Mouse (Mus musculus): ENCODE results near the gene Cyren.

Cyren gene

DNA sequence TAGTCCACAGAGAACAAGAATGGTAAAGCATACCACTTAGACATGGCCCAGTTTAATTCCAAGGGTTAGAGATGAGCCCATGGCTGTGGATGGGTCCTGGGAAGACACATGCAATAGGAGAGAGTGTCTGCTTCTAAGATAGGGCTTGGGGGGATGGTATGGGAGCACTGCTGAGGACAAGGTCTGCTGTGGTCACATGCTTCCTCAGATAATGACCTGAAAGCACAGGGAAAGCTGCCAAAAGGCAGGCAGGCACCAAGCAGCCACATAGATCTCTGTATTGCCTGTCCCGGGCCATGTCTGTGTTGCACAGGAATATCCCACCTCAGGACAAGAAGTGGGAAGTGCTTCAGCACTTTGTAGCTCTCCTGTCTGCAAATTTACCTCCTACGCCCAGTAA, 21.3 kb upstream of the Cyren start:
- no peak for DNase-seq (ENCODE audit: low spot score)

DNA sequence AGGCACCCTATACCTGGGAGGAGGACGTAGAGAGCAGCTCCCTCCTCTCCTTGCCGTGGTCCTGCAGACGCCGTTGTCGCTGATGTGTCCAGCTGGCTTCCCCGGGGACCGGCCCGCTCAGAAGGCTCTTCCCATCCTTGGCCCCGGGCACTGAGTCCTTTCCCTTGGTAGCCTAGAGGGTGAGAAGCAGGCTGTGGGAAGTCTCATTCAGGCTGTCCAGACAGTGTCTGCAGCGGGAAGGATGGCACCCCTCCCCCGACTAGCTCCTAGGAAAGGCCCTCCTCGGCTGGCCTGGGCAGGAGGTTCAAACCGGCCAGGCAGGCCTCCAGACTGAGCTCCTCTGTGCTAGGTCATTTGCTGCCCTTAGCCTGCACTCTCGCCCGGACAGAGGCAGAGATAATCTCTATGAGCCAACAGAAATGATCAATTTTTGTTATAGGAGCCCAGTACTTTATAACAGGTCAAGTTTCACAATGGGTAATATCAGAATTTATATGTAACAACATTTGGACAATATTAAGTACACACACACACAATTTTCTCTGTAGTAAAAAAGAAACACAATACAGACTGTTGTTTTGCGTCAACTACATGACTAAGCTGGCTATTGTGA, 18.4 kb upstream of the Cyren start:
- no peak for DNase-seq (ENCODE audit: low spot score)

DNA sequence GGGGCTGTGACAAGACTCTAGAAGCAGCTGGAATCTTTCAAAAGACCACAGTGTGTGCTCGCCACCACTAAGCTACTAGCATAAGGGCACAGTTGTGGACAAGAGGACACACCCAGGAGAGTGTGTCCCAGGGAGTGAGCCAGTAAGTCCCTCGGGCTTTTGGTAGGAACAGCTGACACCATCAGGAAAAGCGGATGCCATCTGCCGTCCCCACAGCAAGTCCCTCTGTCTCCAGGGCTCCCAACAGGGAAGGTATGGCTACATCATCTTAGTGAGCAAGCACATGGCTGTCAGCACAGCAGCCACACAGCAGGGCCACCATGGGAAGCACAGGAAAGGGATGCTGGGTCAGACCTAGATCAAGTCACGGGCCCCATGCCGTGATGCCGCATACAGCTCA, 17.7 kb upstream of the Cyren start:
- no peak for DNase-seq (ENCODE audit: low spot score)

DNA sequence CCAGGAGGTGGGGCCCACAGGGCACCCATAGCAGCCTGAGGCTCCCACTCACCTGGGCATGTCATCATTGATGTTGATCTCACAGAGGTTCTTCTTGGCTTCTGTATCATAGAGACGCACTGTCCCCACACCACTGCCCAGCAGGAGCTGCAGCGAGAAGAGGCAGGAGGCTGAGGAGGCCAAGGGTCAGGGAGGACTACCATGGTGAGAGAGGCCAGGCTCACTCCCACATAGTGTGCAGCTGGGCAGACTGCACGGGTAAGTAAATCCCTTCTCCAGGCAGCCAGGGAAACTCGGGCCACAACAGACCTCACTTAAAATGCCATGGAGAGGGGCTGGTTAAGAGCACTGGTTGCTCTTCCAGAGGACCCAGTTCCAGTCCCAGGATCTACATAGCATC, 11.3 kb upstream of the Cyren start:
- no peak for DNase-seq (ENCODE audit: low spot score)

DNA sequence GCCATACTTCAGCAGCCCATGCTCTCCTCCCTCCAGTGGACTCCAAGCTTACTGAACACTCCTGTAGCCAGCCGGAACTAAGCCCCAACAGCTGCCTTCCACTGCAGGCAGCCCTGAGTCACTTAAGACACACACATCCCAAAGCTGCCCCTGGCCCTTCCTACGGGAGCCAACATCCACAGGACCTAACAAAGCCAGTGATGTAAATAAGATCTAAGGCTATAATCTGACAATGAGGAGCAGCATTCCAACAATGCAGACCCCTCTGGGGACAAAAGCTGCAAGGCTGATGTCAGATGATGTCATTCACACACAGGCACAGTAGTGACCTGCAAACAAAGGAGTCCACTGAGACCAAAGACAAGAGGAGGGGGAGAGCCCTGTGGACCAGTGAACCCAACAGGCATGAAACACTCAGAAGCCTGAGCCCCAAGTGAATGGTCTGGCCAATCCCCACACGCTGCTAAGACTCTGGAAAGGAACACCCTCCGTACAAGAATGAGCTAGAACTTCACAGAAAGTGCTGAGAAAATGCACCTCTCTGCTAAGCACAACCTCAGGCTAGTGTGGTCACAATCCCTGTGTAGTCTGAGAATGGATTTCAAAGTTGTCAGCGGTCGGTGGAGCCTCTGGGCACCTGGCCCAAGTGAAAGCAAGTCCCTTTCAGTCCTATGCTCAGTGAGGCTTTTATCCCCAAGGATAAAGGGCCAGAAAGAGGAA, 9.4 kb upstream of the Cyren start:
- DNase-seq (ENCODE audit: low spot score) = no peak

DNA sequence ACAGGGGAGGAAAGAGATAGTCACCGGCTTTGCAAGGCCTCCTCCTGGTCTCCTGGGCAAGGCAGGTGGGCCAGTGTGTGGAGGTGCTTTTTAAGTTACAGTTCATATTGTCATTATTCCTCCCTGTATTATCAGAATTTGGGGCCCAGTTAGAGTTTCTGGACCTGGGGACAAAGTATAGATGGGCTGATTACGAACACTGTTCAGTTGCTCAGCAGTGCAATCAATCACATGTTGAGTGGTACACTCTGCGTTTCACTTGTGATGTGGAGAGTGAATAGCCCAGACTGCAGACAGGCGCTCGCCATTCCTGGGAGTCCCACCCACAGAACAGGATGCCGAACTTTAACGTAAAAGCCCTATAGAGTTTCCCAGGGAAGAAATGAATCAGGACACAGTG, 6.9 kb upstream of the Cyren start:
- no peak for DNase-seq (ENCODE audit: low spot score)

DNA sequence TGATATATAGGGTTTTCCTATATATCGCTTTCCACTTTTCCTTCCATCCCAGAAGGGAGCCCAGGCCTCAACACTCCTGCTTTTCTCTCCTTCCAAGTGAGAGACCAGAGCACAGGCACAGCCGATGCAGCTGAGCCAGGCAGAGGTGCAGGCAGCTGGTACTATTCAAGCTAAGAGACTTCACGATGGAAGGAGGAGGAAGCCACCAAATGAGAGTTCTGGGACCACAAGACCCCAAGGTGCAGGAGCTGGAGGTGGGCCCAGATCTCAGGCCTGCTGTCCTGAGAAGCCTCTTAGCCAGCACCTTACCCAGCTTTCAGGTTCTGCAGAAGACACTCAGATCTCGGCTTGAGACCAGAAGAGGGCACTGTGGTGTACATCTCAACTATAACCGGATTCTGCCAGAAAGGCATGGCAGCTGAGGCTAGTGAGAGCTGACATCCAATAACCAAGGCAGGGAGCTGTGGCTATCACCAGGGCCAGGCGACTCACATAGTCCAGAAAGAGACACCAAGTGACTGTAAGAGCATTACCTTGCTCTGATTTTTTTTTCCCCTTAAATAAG, 2.1 kb upstream of the Cyren start:
- no peak for DNase-seq (ENCODE audit: low spot score)

DNA sequence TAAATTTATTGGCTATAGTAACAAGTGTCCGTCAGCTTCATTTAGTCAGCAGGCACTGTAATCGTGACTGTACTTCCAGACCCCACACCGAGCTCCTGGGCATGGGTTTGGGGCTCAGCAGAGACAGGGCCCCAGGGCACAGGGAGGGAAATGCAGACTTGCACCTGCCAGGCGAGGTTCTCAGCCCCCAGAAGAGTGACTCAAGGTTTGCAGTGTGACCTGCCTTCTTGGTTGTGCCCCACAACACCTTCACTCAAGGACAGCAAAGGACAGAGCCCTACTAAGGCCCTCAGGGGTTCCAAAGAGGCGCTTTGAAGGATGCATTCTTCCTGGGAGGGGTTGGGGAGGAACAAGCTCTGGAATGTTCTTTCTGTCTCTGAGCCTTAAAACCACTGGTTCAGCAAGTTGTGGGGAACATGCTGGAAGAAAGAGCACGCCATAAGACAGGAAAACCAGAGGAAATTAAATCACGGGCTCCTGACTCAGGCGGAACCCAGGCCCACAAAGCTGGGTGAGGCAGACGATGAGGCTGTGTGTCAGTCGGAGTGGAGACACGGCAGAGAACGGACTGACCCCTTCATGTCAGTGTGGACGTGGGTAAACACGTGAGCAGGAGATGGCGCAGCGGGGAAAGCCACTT, 1.4 kb upstream of the Cyren start:
- no peak for DNase-seq (ENCODE audit: low spot score)

DNA sequence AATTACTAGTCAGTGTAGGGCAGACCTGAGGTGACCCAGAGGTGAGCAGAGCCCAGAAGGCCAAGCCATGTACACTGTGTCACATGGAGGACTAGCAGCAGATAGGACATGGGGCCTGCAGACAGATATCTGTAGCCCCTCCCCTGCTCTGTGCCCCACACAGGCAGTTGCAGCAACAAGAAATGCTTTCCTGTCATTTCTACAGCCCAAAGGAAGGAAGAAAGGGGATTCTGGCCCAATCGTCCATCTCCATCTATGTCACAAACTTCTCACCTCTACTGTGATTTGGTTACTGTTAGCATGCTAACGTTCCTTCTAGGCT, 1.1 kb downstream of the Cyren start:
- no peak for DNase-seq (ENCODE audit: low spot score)

DNA sequence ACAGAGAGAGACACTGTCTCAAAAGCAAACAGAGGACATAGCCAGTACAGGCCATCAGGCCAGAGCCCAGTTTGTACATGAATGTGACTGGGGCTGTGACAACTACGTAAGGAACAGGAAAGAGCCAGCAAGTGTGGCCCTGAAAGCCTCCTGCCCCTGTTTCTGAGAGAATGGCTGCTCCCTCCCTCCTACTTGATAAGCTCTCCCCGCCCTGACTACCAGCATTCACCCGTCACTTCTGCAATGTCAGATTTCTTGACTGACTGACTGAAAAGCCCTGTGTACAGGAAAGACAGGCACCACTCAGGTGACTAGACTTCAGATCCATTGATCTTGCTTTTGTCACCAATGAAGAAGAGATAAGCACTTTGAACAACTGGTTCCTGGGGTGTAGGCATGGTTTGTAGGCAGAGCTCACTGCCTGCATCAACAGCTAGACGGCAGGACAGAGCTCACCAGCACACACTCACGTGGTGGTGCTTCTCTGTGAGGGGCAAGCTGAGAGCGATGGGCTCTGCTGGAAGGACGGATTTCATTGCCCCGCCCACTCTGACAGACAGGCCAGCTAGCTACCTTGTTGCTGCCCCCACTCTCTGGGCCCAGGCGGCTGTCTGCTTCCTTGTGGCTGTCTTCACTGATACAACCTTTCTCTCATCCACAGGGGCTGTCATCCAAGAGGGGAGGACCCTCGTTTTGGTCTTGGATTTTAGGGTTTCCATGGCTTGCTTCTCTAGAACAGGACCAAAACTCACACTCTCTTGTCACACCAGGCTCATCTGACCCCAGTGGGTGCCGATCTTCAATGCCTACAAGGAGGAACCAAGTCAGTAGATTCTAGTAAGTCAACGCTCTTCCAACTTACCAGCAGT, 1.7 kb downstream of the Cyren start:
- no peak for DNase-seq (ENCODE audit: low spot score)

DNA sequence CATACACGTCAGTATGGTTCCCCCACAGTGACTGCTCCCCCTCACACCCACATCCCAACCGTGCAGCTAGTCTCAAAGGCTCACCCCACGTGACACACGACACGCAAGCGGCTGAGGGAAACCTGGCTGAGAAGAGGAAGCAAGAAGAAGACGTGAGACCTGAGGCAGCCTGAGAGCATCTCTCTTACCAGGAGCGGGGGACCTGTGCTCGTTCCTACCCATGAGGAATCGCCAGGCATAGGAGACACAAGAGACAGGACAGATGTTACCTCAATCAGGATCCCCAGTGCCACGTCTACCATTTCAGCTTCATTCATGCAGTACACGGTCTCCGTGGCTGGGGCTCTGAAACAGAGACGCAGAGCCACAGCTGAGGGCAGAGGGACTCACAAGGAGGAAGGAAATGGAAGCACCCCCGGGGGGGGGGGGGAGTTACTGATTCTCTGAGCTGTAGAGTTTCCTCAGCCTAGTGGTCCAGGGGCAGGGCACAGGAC, 2.5 kb downstream of the Cyren start:
- DNase-seq (ENCODE audit: low spot score) = no peak

DNA sequence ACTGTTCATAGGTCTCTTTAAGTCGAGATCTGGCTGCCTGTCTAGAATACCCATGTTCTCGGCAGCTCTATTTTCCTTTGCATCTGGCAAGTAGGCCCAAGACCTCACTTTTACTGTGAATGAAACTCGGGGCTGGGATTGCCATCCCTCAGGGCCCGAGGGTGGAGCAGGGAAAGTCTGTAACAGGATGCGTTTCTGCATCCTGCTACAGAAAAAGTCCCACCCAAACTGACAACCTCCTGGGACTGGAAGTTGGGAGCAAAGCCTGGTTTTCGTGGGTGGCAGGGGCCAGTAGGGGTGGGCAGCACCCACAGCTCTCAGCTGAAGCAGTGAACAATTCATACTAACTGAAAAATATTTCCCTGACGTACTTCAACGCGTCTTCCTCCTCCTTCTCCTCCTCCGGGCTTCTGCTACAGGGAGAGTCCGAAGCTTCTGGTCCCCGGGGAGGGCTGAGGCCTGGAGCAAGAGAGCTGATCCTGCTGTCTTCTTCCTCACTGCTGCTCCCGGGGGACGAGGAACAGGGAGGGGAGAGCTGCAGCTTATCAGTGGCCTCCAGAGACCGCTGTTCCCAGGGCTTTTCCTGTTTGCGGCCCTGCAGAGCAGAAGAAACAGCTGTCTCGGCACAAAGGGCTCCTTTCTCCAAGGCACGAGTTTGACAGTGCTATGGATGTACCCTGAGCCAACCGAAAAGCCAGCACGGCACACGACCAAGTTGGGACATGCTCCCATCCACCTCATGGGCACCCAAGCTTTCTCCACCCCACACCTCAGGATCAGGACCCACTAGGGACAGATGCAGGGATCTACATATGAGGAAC, 3.5 kb downstream of the Cyren start:
- DNase-seq (ENCODE audit: low spot score) = no peak

DNA sequence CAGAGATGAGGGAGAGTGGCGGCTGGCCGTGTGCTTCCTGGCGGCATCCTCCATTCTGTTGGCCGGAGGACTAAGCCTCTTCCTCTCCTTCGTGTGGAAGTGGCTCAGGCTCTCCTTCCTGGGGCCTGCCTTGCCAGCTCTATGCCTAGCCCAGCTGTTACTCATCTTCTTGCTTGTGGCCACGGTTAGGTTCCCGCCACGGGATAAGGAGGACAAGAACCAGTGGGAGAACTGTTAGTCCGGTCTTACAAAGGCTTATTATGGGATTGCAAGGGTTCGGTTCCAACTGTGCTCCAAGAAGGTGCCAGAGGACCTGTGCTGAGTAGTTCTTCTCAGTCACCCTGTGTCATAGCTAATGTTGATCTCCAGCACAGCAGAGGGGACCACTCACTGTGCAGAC, 5.0 kb downstream of the Cyren start:
- DNase-seq (ENCODE audit: low spot score) = no peak

DNA sequence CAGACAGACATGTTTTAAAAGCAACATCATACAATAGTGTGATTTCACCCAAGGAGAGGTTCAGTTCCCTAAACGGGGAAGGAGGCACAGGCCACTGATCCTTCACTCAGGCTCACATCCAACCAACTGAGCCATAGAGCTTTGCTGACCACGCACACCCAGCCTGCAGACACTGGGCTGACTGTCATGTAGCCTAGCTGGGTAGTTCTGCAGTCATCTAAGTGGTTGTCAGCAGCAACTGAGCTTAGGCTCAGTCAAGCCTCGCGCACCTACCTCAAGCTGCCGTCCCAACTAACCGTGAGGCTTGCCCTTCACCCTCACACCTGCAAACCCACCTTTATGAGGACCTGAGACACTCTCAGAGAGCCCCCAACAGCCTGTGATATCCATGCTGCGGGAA, 5.9 kb downstream of the Cyren start:
- no peak for DNase-seq (ENCODE audit: low spot score)

DNA sequence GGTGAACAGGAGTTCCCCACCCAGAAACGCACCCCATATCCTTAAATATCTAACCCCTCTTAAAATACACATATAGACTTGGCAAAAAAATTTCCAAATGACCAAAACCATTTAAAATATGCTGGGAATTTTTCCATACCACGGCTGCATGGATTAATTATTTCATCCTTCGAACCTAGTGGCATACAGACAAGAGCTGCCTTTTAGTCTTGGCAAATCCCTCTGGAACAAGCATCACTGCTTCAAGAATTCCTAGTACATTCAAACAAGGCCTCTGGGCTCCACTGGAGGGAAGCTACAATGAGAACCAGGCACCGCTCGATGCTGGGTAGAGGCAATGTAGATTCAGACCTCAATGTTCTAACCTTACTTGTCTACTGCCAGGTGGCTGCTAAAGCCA, 7.1 kb downstream of the Cyren start:
- DNase-seq (ENCODE audit: low spot score) = no peak

DNA sequence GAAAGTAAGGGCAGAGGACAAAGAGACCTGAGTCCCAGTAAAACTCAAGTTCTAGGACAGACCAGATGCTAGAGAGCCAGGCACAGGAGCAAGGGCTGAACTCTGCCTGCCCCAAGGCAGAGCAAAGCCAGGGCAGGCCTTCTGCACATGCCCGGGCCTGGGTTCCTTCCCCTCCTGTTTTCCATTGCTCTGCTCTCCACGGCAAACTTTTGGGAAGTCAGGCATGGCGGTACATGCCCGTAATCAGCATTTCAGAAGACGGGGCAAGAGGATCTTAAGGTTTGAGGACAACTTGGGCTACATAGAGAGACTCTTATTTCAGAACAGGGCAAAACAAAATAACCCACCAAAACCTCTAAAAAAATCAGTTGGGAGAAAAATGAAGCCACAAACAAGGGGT, 7.7 kb downstream of the Cyren start:
- no peak for DNase-seq (ENCODE audit: low spot score)

DNA sequence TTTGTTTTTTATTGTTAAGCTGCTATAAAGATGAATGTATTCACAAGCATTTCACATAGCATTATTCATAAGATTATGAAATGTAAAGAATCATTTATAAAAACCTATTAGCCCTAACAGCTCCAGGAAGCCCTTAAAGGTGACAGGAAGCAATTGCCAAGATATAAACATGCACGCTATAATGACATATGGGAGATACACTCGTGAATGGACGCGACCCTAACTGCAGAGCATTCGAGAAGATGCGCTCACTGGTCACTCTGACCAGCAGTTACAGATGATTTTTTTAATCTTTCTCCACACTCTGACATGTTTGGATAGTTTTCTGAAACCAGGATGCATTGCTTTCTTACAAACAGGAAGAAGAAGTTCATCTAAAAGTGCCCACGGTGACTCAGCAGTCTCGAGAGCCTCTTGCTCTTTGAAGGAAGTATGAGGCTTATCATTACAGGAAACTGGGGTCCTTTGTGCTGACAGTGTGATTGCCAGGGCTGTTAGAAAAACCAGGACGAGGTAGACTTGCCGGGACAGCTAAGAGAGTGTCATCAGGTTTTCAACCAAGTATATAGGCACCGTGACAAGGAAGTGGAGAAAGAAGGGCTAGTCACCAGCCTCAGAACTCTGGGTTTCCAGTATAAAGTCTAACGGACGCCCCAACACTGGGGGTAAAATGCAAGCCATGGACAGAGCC, 8.5 kb downstream of the Cyren start:
- no peak for DNase-seq (ENCODE audit: low spot score)

DNA sequence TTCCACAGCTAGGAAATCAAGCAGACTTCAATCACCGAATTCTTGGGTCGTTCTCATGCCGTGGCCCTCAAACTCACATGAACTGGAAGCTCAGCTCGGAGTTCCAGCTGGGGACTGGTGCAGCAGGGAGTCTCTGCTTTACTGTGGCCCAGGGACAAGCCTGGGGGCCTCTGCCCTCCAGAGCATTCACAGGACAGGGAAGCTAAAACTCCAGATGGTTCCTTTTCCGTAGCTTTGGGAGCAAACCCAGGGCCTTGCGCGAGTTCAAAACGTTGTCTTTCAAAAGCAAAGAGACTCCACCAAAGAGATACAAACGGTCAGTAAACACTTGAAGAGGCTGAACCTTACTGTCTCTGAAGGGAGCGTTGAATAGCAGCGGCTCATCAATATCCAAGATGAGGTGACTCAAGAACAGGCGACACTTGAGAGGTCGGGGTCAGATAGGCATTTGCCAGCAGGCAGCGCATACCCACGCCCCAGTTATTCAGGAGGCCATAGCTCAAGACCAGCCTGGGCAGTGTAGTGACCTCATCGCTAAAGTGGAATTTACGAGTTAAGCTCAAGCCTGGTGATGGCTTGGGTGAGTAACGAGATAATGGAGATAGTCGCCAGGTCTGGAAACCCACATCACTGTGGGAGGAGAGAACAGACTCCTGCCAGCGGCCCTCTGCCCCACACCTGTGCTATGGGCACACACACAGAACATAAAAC, 9.2 kb downstream of the Cyren start:
- no peak for DNase-seq (ENCODE audit: low spot score)

DNA sequence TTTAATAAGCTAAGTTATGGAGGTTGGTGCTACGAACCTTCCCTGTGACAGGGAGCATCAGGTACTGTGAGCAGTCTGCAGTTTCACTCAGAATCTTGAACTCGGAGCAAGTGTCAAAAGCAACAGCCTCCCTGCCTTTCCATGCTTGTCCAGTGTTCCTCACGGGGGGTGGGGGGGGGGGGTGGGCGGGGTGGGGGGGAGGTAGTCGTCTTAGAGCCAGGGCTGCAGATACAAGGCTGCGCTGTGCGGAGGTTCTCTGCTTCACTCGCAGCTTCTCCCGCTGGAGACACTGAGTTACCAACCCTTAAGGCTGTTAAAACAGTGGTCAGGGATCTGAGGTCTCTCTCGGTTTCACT, 9.9 kb downstream of the Cyren start:
- DNase-seq (ENCODE audit: low spot score) = no peak

DNA sequence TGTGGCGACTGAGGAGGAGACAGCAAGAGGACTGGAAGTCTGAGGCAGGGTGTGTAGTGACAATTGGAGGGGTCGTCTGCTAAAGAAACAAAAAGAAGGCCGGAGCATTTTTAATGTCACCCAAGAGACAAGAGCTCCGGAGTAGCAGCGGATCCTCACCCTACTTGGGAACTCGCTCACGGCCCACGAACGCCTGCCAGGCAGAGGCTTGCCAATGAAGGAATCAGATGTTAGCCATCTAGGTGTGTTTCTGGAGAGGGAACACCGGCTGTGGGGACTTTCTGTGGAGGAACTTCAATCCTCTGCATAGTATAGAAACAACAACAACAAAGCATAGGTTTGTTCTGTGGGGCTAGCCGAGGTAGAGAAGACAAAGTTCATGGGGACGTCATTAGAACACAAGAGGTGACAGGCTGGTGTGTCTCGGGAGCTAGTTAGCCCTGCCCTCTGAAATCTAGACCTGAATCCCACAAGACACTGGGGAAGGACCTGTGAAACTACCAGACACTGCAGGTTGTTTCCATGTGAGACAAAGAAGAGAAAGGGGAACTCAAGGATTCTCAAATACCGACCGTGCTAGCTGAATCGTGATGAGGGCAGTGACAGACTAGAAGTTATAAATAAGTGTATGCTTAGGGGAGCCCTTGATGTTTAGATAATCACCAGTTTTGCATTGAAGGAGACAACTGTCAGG, 10.4 kb downstream of the Cyren start:
- DNase-seq (ENCODE audit: low spot score) = no peak
